Mouse (Mus musculus) CD4-positive, CD25-positive, alpha-beta regulatory T cell, adult 4 months (primary cell): ENCODE data around the gene Soat1. TPM values are rescaled to one million over a fixed set of nuclear protein-coding genes. Genes with fewer than 3 reads are reported as not detected.
A peak's percentile ranks its signal among the peaks of the same experiment; 100 is the strongest.

Source experiments
- ATAC-seq: one replicate; pipeline ENCODE4 v1.8.0; 2017
- polyA plus RNA-seq, 2 experiments: library from polyadenylated mRNA; unstranded; fragments of 100-300 nt; shearing (Covaris generic); gene quantifications; one replicate each; pipeline ENCODE4 v1.2.1; 2017

Soat1 gene
- 10 to 100 TPM; 56.3 TPM for polyA plus RNA-seq

DNA sequence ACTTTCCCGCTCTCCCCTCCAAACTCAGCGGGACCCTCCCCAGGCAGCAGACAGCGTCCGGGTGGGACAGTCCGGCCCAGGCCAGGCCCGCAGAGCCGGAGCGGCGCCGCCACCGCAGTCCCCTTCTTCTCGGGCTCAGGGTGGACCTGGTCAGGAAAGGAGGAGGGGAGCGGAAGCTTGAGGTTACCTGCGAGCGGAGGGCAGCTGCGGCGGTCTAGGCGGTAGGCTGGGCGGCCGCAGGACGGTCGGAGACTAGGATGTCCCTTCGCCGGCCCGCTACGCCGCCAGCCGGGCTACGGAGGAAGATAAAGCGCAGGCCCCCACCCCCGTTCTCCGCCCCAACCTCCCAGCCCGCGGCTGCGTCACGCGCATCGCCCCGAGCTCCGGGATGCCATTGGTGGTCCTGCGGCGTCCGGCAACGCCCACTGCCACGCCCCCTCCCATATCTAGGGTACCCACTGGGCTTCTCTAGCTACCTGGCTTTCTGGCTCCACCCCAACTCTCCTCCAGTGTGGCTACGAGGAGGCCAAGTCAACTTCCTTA is at the start of gene Soat1:
Soat1 (minus strand) TSS at position 371 of the 543 bp plus-strand sequence.
- ATAC-seq, result peak; percentile 94

DNA sequence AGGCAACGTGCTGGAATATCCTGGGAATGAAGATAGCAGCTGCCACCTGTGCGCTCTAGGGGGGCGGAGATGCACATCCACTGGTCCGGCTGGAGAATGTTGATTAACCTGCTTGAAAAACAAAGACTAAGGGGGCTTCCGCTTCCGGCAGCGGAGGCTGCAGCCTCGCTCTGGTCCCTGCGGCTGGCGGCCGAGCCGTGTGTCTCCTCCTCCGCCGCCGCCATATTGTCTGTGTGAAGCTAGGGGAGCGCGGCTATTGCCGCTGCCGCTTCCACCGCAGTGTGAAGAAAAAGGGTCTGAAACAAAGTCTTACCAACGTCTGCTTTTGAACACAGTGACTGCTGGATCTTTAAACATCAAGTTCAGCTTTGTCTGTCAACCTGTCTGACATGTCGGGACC is 49.7 kb upstream of the Soat1 start, which contains the start of gene Gm10031:
Gm10031 (plus strand) TSS at position 171 of the 400 bp plus-strand sequence.
- peak; percentile 42 for ATAC-seq

DNA sequence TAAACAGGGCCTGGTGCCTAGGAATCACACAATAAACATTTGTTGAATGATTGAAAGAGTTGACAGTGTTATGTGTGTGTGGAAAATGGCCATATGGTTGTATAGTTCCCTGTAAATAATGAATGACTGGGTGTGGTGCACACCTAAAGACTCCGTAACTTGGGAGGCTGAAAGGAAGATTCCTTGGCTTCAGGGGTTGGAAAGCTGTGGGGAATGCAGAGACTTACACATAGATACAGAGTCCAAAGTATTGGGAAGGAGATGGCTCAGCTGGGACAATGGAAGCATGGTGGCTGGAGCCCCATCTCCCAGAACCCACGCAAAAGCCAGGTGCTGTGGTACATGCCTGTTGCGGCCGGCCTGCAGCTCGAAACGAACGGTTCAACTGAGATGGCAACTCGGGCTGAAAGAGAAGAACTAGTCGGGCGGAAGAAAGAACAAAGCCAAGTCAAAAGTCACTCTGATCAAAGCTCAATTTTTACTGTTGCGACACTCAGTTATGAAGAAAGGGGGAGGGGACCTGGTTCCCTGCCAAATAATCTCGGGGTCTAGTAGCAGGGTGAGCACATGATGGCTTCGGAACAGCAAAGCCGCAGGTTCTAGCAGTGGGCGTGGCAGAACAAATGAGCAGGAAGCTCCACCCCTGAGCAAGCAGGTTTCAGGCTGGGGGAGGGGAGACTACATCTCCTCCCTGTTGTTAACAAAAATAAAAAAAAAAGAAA is 47.8 kb upstream of the Soat1 start:
- ATAC-seq, result peak; percentile 87

DNA sequence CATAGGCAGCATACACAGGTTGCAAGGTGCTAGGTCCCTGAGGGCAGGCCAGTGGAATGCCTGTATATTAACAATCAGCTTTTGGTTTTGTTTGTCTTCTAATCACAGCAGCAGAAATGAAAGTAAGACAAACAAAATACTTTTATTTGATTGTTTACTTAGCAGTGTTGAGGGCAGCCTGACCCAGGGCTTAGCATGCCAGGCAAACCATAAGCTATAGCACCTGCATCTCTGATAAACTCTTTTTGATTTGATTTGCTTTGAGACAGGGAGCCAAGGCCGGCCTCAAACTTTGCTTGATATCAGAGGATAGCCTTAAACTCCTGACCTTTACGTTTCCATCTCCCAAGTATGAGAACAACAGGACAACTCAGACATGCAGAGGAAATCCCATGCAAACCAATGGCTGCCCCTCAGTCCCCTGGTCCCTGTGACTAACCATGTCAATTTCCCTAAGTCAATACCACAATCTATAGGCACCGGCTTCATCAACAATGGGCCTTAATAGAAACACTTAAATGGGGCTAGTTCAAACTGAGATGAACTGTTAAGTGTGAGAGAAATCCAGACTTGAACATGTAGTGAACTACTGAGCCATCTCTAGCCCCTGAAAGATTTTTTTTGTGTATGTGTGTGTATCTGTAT is 46.1 kb upstream of the Soat1 start:
- no peak for ATAC-seq

DNA sequence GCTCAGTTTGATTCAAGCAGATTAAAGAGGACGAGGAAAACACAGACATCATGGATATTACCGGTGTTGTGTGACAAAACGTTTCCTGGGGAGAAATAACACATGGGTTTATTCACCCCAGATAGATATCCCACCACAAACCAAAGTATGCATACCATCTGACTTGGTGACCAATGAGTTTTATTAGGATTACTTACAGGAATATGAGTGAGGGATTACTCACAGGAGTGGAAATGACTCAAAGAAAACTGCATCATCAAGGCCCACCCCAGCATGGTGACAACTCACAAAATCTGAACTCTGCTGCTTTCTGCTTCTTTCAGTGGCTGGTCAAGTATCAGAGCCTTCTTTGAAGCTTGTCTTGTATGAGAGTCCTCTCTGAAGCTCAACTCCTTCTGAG is 33.6 kb upstream of the Soat1 start:
- no peak for ATAC-seq

DNA sequence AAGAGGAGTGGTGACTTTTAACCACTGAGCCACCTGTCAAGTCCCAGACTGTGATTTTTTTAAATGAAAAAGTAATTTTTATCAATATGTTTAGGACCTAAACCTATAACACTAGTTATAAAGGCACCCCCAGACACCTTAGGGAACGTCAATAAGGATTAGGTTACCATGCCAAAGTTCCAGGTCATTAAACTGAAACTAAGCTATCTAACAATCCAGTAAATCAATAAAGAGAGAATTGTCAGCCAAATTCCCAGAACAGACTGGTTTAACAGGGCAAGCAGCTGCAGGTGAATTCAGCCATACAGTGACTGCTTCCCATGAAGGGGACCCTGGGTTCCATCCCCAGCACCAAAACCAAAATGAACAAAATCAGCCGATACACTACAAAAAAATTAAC is 31.8 kb upstream of the Soat1 start:
- ATAC-seq, result no peak

DNA sequence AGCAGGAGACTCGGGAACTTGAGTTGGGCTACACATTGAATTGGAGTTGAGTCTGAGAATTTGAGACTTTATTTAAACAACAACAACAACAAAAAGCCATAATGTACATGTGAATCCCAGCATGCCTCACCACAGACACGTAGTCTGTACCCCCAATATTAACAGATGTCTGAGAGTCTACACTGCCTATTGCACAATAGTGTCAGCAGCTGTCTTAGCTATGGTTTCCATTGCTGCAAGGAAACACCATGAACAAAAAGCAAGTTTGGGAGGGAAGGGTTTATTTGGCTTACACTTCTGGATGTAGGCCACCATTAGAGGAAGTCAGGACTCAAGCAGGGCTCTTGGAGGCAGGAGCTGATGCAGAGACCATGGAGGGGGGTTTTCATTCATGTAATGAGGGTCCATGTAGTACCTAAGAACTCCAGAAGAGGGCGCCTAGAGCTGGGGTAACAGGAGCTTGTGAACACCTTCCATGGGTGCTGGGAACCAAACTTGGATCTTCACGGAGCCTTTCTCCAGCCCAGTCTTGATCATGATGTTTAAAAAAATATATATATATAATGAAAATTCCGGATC is 30.9 kb upstream of the Soat1 start:
- ATAC-seq, result no peak

DNA sequence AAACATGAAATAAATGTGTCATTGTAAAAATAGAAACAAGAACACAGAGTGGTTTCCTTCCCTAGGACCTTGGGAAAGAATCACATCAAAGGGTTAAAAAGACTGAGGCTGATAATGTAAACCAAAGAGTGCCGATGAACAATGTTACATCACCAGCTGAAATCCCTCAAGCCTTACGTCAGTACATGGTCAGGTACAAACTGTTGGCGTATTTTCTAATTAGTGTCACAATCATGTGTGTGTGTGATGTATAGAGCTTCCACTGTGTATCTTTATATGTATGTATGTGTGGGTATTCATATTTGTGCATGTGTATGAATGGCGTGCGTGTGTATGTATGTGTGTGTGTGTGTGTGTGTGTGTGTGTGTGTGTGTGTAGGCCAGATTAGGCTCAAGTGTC is 22.8 kb upstream of the Soat1 start:
- ATAC-seq, result no peak

DNA sequence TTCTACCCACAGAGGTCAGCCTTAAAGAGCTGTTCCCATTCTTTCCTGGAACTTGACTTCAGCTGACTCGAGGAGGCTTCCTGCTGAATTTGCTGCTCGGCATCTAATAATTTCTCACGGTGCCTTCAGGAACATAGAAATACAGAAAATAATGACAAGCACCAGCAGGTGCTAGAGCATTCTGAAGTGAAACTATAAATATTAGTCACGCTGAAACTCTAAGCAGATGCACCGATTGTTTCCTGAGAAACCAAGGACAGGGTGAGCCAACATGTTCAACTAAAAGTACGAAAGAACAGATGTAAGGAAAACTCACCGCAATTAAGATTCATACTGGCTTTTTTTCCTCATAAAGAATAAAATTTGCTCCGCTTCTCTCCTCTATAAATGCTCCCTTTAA is 20.9 kb upstream of the Soat1 start:
- ATAC-seq, result no peak

DNA sequence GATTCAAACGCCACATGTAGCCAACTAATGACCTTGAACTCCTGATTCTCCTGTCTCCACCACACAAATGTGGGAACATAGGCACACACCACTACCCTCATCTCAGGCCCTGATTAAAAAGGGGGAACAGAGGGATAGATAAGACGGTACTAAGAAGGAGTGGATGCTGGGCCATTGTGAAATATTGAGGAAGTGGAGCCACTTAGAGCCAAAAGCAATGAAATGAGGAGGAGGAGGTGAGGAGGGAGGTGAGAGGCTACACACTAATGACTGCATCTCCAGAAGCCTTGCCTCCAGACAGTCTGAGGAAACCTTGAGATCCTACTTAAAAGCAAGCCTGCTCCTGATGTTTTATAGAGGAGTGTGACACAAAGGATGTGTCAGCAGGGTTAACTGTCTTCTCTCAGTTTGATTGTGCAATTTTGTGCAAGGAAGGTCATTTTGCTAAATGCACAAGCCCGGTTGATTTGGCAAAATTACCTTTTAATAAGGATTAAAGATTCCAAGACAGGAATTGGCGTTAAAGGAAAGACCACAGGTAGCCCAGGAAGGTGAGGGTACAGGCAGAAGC is 17.2 kb upstream of the Soat1 start:
- ATAC-seq, result no peak

DNA sequence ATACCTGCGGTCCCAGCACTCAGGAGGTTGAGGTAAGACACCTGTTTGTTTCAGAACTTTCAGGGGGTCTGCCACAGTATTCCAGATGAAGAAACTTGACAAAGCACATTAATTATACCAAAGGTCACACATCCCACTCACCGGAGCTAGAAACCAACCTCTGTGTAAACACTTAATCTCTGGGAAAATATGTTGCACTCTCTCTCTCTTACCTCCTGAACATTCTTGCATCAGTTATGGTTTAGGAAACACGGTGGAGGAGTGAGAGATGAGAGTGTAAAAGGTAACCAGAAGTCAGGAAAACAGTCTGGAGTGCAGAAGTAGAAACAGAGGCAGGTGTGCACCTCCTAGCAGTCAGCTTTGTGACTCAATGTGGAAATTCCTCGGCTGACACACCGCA is 13.9 kb upstream of the Soat1 start:
- no peak for ATAC-seq

DNA sequence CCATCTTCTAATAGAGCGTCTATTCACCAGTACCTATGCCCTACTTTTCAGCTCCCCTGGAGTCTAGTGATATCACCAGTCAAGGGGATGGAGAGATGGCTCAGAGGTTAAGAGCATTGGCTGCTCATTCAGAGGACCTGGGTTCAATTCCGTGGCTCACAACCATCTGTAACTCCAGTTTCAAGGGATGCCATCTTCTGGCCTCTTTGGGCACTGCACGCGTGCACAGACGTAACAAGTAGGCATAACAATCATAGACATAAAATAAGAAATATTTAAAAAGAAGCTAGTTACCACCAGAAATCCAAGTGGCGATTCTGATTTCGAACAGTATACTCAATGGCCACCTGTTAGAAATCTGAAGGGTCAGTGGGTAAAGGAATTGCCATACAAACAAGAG is 13.4 kb upstream of the Soat1 start:
- no peak for ATAC-seq

DNA sequence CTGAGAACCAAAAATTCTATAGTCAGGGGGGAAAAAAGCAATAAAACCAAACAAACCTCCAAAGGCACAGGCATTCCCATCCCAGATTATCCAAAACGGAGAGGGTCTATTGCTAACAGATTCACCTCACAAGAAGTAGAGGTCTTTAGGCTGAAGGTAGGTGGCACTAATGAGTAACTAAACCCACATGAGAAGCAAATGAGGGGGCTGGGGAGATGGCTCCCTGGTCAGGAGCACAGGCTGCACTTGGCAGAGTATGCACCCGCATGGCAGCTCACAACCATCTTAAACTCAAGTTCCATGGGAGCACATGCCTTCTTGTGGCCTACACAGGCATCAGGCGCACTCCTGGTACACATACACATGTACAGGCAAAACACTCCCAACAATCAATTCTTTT is 7.7 kb upstream of the Soat1 start:
- ATAC-seq, result no peak

DNA sequence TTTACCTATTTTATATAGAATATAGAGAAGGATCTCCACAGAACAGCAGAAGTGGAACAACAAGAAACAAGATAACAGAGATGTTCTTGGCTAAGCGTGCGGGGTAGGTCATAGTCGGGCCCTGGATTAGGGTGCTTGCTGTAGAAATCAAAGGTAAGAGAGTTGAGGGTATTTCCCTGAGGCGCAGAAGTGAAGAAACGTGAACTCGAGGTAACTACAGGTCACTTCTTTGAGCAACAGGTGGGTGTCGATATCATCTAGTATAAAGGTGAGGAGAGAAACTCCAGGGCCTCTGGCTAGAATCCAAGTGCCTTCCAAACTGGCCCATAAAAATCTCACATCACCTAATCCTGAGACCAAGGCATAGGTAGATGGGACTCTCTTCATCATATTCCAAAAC is 2.4 kb upstream of the Soat1 start:
- no peak for ATAC-seq

DNA sequence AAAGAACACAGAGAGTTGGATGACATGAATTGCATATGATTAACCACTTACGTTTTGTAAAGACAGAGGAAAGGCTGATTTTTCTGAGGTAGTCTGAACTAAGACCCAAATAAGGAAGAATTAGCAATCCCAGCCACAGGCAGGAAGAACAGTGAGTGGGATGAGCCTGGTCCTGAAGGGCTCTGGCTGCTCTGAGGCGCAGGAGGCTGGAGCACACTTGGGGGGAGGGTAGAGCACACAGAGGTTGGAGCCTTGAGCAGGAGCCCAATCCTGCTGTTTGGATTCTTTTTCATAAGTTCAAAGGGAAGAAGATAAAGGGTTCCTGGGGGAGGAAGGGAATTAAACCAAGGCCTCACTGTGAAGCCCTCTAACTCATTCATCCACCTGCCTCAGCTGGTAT is 1.9 kb upstream of the Soat1 start:
- ATAC-seq, result no peak

DNA sequence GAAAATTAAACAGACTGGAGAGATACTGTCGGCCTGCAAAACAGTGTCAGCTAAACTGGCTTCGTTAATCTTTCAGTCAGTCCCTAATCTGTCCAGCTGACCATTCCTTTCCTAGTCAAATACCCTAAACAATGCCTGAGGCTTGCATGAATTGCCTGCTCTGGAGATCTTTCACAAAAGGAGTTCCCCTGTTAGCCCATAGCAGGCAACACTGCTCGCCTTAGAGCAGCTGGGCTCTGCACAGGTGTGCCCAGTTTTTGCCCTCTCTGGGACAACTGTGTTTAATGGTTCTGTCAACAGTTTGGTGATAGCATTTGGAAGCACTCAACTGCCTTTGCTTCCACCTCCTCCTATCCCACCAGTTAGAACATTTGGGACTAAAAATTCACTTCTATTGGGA is 723 bp upstream of the Soat1 start:
- no peak for ATAC-seq

DNA sequence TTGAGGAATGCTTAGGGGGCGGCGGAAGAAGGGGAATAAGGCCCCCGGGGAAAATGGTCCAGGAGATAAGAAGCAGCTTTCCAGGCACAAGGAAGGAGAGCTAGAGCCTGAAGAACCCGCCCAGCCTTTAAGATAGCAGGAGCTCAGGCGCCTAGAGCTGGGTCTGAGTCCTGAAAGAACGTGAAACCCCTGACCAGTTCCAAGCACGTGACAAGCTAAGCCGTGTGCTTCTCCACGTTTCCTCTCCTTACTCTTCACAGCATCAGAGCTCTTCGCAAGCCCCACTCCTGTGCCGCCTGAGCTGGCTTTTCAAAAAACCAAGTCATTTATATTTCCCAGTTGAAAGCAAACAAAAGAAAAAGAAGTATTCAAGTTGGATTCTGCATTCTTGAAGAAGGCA is 1.1 kb downstream of the Soat1 start:
- no peak for ATAC-seq

DNA sequence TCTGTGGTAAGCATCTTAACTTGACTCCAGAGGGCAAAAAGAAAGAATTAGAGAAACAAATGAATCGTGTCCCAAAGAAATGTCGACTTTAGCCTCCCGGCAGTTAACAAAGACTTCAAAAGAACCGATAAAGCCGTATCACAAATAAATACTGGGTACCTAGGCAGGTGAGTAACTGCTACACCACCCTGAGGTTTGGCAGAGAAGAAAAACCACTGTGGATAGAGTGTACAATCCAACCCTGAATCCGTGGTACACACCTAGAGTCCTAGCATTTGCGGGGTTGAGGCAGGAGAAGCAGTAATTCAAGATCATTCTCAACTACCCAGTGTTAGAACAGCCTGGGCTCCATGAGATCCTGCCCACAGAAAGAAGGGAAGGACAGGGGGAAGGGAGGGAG is 2.2 kb downstream of the Soat1 start:
- ATAC-seq, result no peak

DNA sequence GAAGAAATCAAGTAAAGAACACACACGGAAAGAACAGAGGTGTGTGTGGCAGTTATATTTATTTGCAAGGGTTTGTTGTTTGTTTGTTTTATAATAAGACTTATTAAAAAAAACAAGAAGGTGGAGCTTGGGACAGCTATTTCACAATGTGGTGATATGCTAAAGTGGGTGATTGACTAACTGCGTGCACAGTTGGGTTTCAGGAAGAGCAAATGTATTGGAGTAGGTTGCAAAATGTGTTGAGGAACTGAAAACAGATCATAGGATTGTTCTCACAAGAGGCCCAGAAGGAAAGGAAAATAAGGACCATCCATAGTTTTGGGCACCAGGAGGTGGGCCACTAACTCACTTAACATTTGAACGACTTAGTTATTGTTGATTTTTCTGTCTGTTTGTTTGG is 3.1 kb downstream of the Soat1 start:
- no peak for ATAC-seq

DNA sequence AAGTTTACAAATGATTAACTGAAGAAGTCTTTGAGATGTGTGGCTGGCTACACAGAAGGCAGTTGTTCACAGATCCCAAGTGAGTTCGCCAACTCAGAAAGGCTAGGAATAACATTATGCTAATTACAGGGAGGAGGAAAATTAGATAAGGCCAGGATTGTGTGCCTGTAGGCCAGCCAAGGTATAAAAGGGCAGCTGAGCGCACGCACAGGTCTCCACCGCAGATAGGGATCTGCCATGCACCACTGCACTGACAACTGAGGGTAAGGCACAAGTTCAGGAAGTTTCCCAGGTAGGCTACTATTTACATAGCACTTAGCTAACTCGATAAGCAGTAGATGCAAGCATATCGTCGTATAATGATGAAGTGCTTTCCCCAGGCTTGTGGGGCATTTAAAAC is 3.6 kb downstream of the Soat1 start:
- no peak for ATAC-seq

DNA sequence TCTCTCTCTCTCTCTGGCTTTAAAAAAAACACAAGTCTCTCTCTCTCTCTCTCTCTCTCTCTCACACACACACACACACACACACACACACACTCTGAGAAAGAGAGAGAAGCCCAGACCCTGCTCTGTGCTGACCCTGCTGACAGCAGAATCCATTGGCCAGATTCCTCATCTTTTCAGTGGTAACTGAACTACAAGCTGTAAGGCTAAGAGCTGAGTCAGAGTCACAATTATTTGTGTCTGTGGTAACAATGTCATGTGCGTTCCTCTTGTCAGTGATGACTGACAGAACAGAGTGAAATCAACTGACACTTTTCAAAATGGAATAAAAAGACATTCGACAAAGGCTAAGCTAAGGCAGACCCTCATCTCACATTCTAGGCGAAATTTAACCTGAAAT is 5.6 kb downstream of the Soat1 start:
- no peak for ATAC-seq

DNA sequence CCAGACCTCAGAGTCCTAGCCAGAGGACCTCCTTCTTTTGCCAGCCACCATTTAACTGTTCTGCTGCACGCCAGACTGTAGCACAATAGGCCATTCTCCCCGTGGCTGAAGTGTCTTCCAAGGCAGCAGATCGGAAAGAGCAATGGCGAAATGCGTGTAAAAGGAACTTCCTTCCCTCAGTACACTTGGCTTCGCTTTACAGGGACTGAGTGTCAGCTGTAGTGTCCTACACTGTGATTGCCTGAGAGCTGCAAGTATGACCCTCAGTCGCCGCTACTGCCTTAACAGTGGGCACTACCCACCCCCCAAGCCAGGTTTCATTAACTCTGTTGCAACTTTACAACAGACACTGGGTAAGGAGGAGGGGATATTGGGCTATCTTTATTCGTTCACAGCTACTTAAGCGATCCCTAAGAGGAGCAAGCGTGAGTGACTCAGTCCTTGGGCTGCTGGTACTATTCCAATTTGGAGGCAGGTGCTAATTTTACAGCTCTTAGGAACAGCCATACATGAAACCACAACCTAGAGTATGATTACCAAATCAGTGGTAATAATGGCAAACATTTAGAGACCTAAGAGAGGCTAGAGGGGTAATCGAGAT is 6.4 kb downstream of the Soat1 start:
- no peak for ATAC-seq

DNA sequence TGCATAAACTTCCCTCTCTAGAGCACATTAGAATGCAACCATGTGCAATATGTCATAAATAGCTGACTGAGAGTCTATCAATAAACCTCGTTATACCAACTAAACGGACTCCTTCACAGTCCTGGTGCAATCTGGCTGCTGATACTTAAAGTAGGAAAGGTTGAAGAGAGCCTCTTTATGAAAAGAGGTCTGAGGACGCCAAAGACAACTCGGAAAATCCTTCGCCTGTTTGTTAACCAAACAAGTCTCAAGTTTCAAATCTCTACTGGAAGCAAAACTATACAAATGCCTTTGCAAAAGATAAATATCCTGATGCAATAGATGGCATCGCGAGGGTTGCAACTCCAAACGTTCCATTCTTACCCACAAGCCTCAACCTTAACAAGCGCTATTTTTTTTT is 9.2 kb downstream of the Soat1 start:
- no peak for ATAC-seq
